Mouse (Mus musculus) heart, adult 11 months (tissue): ENCODE data around the gene Cbl.

ENCODE experiments used
- DNase-seq: peaks from one replicate; pipeline ENCODE4 v3.0.0; 2022

Gene Cbl

DNA sequence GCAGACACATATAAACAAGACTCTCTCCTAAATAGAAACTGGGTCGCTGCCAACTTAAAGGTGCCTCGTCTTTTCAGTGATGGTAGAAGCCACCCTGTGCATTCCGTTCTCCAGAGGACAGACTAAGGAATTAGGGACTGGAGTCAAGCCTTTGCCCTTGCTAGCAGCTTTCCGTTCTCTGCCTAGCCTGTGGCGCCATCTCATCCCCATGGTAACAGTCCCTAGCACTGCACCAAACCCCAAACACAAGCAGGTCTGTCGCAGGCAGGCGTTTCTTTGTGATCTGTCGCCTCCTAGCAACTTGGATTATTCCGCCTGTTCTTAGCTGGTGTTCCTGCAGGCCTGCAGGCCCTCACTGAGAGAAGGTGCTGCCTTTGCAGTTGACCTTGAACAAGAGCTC lies 137.3 kb downstream of the Cbl start:
- DNase-seq, result peak; percentile 95

DNA sequence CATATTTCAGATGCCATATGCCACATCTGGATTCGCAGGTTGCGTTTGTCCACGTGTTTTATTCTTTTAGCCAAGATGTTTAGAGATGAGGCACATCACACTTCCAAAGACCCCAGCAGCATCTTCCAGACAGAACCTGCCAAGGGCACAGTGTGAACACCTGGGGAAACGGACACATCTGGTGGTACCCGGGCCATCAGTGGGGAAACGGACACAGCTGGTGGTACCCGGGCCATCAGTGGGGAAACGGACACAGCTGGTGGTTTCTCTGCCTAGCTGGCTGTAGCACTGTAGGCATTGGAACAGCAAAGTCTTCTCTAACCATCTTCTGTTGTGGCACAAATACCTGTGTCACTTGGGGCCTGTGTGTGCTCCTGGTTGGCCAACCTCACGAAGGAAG lies 138.1 kb downstream of the Cbl start:
- no peak for DNase-seq

DNA sequence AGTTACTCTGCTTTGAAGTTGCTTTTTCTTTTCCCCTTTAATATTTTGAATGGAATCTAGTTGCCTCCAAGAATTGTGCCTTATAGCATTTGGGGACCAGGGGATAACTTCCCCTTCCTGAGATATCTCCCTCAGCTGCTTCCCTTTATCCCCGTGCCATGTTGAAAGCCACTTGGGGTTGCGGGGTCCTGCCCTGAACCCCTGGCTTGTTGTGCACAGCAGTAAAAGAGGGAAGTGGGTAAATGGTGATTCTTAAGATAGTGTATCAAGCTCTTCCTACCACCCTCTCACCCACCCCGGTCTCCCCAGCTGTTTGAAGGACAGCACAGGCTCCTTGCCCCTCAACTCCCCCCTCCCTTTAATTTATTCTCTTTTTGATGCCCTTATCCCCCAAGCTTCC lies 139.1 kb downstream of the Cbl start:
- DNase-seq, result no peak

DNA sequence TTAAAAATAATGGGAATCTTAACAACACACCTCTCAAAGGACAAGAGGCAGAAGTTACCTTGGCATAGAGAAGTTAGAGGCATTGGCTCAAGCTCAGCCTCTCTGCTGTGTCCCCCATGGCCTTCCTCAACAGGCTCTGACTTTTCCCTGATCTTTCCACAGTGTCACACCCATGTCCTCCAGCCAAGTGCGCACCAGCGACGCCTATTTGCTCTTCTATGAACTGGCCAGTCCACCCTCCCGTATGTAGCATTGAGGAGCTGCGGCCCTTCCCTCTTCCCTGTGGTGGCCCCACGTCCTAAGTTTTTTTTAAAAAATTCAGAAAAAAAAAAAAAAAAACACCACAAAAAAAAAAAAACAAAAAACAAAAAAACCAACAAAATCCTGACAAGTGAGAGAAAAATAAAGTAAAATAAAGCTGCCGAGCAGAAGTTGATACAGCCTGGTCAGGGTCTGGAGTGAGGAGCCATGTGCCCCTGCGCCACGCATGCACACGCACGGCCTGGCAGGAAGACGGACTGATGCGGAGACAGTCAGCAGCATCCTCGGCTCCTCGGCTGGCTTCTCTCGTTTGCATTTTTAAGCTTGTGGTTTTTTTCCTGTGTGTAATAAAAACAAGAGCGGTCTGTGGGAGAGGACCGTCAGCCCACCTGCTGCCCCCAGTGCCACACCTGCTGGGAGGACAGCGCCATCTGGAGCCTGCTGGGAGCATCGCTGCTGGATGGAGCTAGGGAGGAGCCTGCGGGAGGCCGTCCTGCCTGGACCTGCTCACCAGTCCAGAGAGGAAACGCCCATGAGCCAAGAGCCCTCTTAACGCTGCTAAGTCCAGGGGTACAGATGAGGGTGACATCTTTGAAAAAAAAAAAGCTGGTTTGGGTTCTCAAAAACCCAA lies 140.0 kb downstream of the Cbl start:
- DNase-seq, result peak; percentile 97
